Mouse (Mus musculus) lung, adult 2 months (tissue): Measurements from ENCODE around the gene Slc35f4.

Experiments
- CTCF ChIP-seq: fragments of 200-500 bp; IDR thresholded peaks from 2 replicates; pipeline ENCODE4 v1.5.1; 2011; ENCODE audit warnings: mild to moderate bottlenecking, low read length, control low read depth; ENCODE audit not compliant: insufficient read depth
- POLR2A ChIP-seq: fragments of 200-500 bp; IDR thresholded peaks from 2 replicates; pipeline ENCODE4 v1.6.1; 2011; ENCODE audit warnings: low read depth, mild to moderate bottlenecking, control low read depth, low read length, borderline replicate concordance; ENCODE audit errors: extremely low read depth

- no peak for TF ChIP-seq POLR2A
- TF ChIP-seq CTCF = no peak
Measured at GRCm38 (mm10) chr14:49348164-49348896, 177.5 kb downstream of the Slc35f4 start.
